ENCODE assay signal across 19 mouse cellular contexts in genomic region chr15:103002821-103003448, GRCm38 (mm10). TPM values are rescaled to one million over a fixed set of nuclear protein-coding genes. Genes with fewer than 3 reads are reported as not detected.
DNase-seq lines count a peak whose midpoint lies in the region; ATAC-seq and TF ChIP-seq lines count a peak whose summit lies in the region.
"Had no signal": no experiment of that assay in that cellular context is flagged by ENCODE, and none has a peak within 500 bp of the region (broad histone marks: within the 10 kb centered on the region; RNA-seq: fewer than 3 reads in every experiment).

No protein-coding gene starts in this region.

- peak; percentile 52 for DNase-seq in gastrocnemius, adult 2 months
- no peak for DNase-seq in gastrocnemius, postnatal 25 days
- peak; percentile 48 for DNase-seq in 3T3-L1 (ENCODE audit: low read depth, low spot score)
- DNase-seq in left cerebral cortex, postnatal 36 days (ENCODE audit: low spot score in 2 of 2) = no peak
- no peak for DNase-seq in right cerebral cortex, postnatal 4 days
- DNase-seq in embryo, embryonic 10 days (ENCODE audit: low spot score) = no peak
- DNase-seq: B cell, adult 2 months; cerebellum, adult 2 months; embryo, embryonic 11 days; forebrain, postnatal 0 days; retina, postnatal 1 day had no signal

- H3K9ac ChIP-seq in intestine, embryonic 15.5 days = no peak overlapping the region
- H3K9ac ChIP-seq: forebrain, postnatal 0 days; heart, embryonic 15.5 days; hindbrain, embryonic 13.5 days; liver, embryonic 12.5 days had no signal

- peak overlapping the region; percentile 74 for H3K4me3 ChIP-seq in gastrocnemius, adult 2 months
- H3K4me3 ChIP-seq in intestine, embryonic 15.5 days (replicated peaks) = no peak overlapping the region
- H3K4me3 ChIP-seq in myocyte = peak overlapping the region; percentile 73
- H3K4me3 ChIP-seq: erythroblast, embryonic 14.5 days; heart, embryonic 15.5 days; hindbrain, embryonic 13.5 days; liver, embryonic 12.5 days had no signal

- H3K36me3 ChIP-seq in intestine, embryonic 15.5 days = no peaks in the 10 kb centered on the region
- H3K36me3 ChIP-seq in myocyte (ENCODE audit: control insufficient read depth, insufficient read depth) = no peaks in the 10 kb centered on the region
- H3K36me3 ChIP-seq: heart, embryonic 15.5 days; hindbrain, embryonic 13.5 days; liver, embryonic 12.5 days had no signal

- WGBS in intestine, embryonic 15.5 days = 25% methylated on average over 13 of the region's 13 CpGs

- peak overlapping the region; percentile 98 for H3K27ac ChIP-seq in gastrocnemius, adult 2 months
- H3K27ac ChIP-seq in intestine, embryonic 15.5 days = peak overlapping the region; percentile 33; the same call in 1 of the 2 replicates
- H3K27ac ChIP-seq: heart, embryonic 15.5 days; hindbrain, embryonic 13.5 days; liver, embryonic 12.5 days had no signal

- H3ac ChIP-seq in myocyte (ENCODE audit: control insufficient read depth, insufficient read length) = no peak overlapping the region

- no peaks in the 10 kb centered on the region for H3K9me3 ChIP-seq in intestine, embryonic 15.5 days
- H3K9me3 ChIP-seq: heart, embryonic 15.5 days; hindbrain, embryonic 13.5 days; liver, embryonic 12.5 days had no signal

- TF ChIP-seq CTCF in gastrocnemius, adult 2 months (IDR thresholded peaks at IDR 0.05) = no peak

- peaks cover 21% of the 10 kb centered on the region; the same call in 1 of the 2 replicates for H3K4me1 ChIP-seq in intestine, embryonic 15.5 days (replicated peaks)

- H3K4me2 ChIP-seq in intestine, embryonic 15.5 days (replicated peaks) = peak overlapping the region; percentile 73; the same call in 1 of the 2 replicates
- H3K4me2 ChIP-seq in myocyte (ENCODE audit: low read depth) = peak overlapping the region; percentile 98
- H3K4me2 ChIP-seq: heart, embryonic 15.5 days; hindbrain, embryonic 13.5 days; liver, embryonic 12.5 days had no signal

- peak; percentile 33 for TF ChIP-seq POLR2A in myocyte (IDR thresholded peaks at IDR 0.05; ENCODE audit: insufficient read length, low read depth)

- ATAC-seq in intestine, embryonic 15.5 days = no peak
- ATAC-seq: forebrain, postnatal 0 days; liver, embryonic 12.5 days had no signal

- intact Hi-C loops in gastrocnemius, adult 2 months (cut with DNase I) = no loop called here
- intact Hi-C loops in left cerebral cortex, postnatal 36 days (cut with DNase I) = no loop called here

- H3K79me2 ChIP-seq in myocyte (ENCODE audit: control insufficient read depth, insufficient read depth) = peaks cover 82% of the 10 kb centered on the region

- peaks cover 90% of the 10 kb centered on the region for H3K27me3 ChIP-seq in intestine, embryonic 15.5 days (replicated peaks)
- H3K27me3 ChIP-seq in myocyte (ENCODE audit: control insufficient read depth, insufficient read depth, insufficient read length) = no peaks in the 10 kb centered on the region

TF ChIP-seq in myocyte, 11 proteins besides CTCF, POLR2A, EP300 and RAD21:
- TF ChIP-seq USF1 (IDR thresholded peaks at IDR 0.05; ENCODE audit: low read depth) = no peak
- TF ChIP-seq REST (IDR thresholded peaks at IDR 0.05; ENCODE audit: insufficient read depth, insufficient read length) = no peak
- no peak for TF ChIP-seq MYOD1 (IDR thresholded peaks at IDR 0.05; ENCODE audit: control insufficient read depth in 1 of 3, insufficient read length in 2 of 3, low read depth in 2 of 3)
- no peak for TF ChIP-seq MAX (IDR thresholded peaks at IDR 0.05; ENCODE audit: low read depth)
- peak; percentile 19 for TF ChIP-seq POLR2AphosphoS2 (IDR thresholded peaks at IDR 0.05; ENCODE audit: insufficient read length, low read depth)
- TF ChIP-seq CEBPB (IDR thresholded peaks at IDR 0.05; ENCODE audit: insufficient read depth, poor library complexity, severe bottlenecking) = no peak
- TF ChIP-seq TCF12 (IDR thresholded peaks at IDR 0.05; ENCODE audit: insufficient read depth, poor library complexity, severe bottlenecking) = no peak
- peak in 1 of 3 experiments; percentile 3 for TF ChIP-seq MYOG (IDR thresholded peaks at IDR 0.05; ENCODE audit: control insufficient read depth in 1 of 3, insufficient read depth in 1 of 3, insufficient read length in 2 of 3, low read depth in 2 of 3)
- no peak for TF ChIP-seq E2F4 (IDR thresholded peaks at IDR 0.05; ENCODE audit: insufficient read depth)

RNA-seq across cellular contexts. Expression of gene Hoxc6, which starts 4.9 kb away (rescaled TPM):
- 1 to 10 TPM; 8.1 to 8.6 TPM for total RNA-seq in gastrocnemius, adult 2 months (2021)
- 1 to 10 TPM; 5.3 to 8.1 TPM for total RNA-seq in gastrocnemius, postnatal 25 days (2021)
- polyA plus RNA-seq in intestine, embryonic 15.5 days (2015; fragmentation: Nextera tagmentation; extraction: Ambion mirVana) = 5.7 and 6.1 TPM in 2 replicates
- 14.0 TPM for polyA plus RNA-seq in myocyte (2012; fragmentation: generic; extraction: Trizol)
- total RNA-seq in left cerebral cortex, postnatal 36 days (2021) = not detected
- total RNA-seq: forebrain, postnatal 0 days had no signal
- polyA plus RNA-seq: erythroblast, embryonic 14.5 days; forebrain, postnatal 0 days had no signal

RNA-seq across cellular contexts. Expression of gene Hoxc8, which starts 12.5 kb away (rescaled TPM):
- 1 to 10 TPM; 1.0 to 2.8 TPM for total RNA-seq in gastrocnemius, adult 2 months (2021)
- total RNA-seq in gastrocnemius, postnatal 25 days (2021) = 1 to 10 TPM; 1.3 to 1.6 TPM
- 6.2 and 7.0 TPM in 2 replicates for polyA plus RNA-seq in intestine, embryonic 15.5 days (2015; fragmentation: Nextera tagmentation; extraction: Ambion mirVana)
- polyA plus RNA-seq in myocyte (2012; fragmentation: generic; extraction: Trizol) = 0.71 TPM
- not detected for total RNA-seq in left cerebral cortex, postnatal 36 days (2021)
- total RNA-seq: forebrain, postnatal 0 days had no signal
- polyA plus RNA-seq: brain, embryonic 14.5 days; cerebellum, adult 2 months; erythroblast, embryonic 14.5 days; forebrain, postnatal 0 days; heart, embryonic 15.5 days had no signal

RNA-seq across cellular contexts. Expression of gene Hoxc4, which starts 15.8 kb away (rescaled TPM):
- total RNA-seq in gastrocnemius, adult 2 months (2021) = 1 to 10 TPM; 4.3 to 4.6 TPM
- total RNA-seq in gastrocnemius, postnatal 25 days (2021) = 1 to 10 TPM; 3.8 to 4.1 TPM
- 9.5 and 10.6 TPM in 2 replicates for polyA plus RNA-seq in intestine, embryonic 15.5 days (2015; fragmentation: Nextera tagmentation; extraction: Ambion mirVana)
- polyA plus RNA-seq in myocyte (2012; fragmentation: generic; extraction: Trizol) = 3.6 TPM
- not detected for total RNA-seq in left cerebral cortex, postnatal 36 days (2021)
- total RNA-seq: forebrain, postnatal 0 days had no signal
- polyA plus RNA-seq: forebrain, postnatal 0 days had no signal

RNA-seq across cellular contexts. Expression of gene Hoxc9, which starts 26.7 kb away (rescaled TPM):
- 1 to 10 TPM; 6.7 to 8.3 TPM for total RNA-seq in gastrocnemius, adult 2 months (2021)
- 1 to 10 TPM; 4.6 to 6.5 TPM for total RNA-seq in gastrocnemius, postnatal 25 days (2021)
- 1.3 and 1.4 TPM in 2 replicates for polyA plus RNA-seq in intestine, embryonic 15.5 days (2015; fragmentation: Nextera tagmentation; extraction: Ambion mirVana)
- 10.5 TPM for polyA plus RNA-seq in myocyte (2012; fragmentation: generic; extraction: Trizol)
- total RNA-seq in left cerebral cortex, postnatal 36 days (2021) = not detected
- total RNA-seq: forebrain, postnatal 0 days had no signal
- polyA plus RNA-seq: brain, embryonic 14.5 days; cerebellum, adult 2 months; erythroblast, embryonic 14.5 days; forebrain, postnatal 0 days; heart, embryonic 15.5 days; liver, embryonic 12.5 days; lung, embryonic 16.5 days had no signal

RNA-seq across cellular contexts. Expression of gene Hoxc5, which starts 35.7 kb away (rescaled TPM):
- total RNA-seq in gastrocnemius, adult 2 months (2021) = 1 to 10 TPM; 2.7 to 2.9 TPM
- total RNA-seq in gastrocnemius, postnatal 25 days (2021) = 1 to 10 TPM; 1.6 to 1.8 TPM
- 7.7 and 10.1 TPM in 2 replicates for polyA plus RNA-seq in intestine, embryonic 15.5 days (2015; fragmentation: Nextera tagmentation; extraction: Ambion mirVana)
- 1.2 TPM for polyA plus RNA-seq in myocyte (2012; fragmentation: generic; extraction: Trizol)
- not detected for total RNA-seq in left cerebral cortex, postnatal 36 days (2021)
- total RNA-seq: forebrain, postnatal 0 days had no signal
- polyA plus RNA-seq: erythroblast, embryonic 14.5 days; forebrain, postnatal 0 days had no signal

Comparison
In these comparisons a context has a peak if more than half of its experiments do, and no peak if none do; other contexts are left out.
1. DNase-seq: peak in gastrocnemius, adult 2 months (single experiment) and 3T3-L1 (single experiment); none in gastrocnemius, postnatal 25 days (single experiment), left cerebral cortex, postnatal 36 days (0 of 2), right cerebral cortex, postnatal 4 days (single experiment) and embryo, embryonic 10 days (single experiment).
2. RNA of gene Hoxc6, which starts 4.9 kb away (total RNA-seq): 8.1 to 8.6 TPM in gastrocnemius, adult 2 months and 5.3 to 8.1 TPM in gastrocnemius, postnatal 25 days; not detected in left cerebral cortex, postnatal 36 days; every median in the first group is over 4 times any median in the second.
3. RNA of gene Hoxc4, which starts 15.8 kb away (total RNA-seq): 4.3 to 4.6 TPM in gastrocnemius, adult 2 months and 3.8 to 4.1 TPM in gastrocnemius, postnatal 25 days; not detected in left cerebral cortex, postnatal 36 days; every median in the first group is over 4 times any median in the second.